Mouse (Mus musculus) erythroblast, embryonic 14.5 days (primary cell): ENCODE measurements around the gene Musk.

Experiments used
- GATA1 ChIP-seq: IDR thresholded peaks from 2 replicates; pipeline ENCODE4 v1.6.1; 2012; ENCODE audit warnings: low read length, inconsistent platforms, mixed read lengths
- TAL1 ChIP-seq: IDR thresholded peaks from 3 replicates; pipeline ENCODE4 v1.6.1; 2012; ENCODE audit warnings: low read length, inconsistent platforms, mixed read lengths

DNA sequence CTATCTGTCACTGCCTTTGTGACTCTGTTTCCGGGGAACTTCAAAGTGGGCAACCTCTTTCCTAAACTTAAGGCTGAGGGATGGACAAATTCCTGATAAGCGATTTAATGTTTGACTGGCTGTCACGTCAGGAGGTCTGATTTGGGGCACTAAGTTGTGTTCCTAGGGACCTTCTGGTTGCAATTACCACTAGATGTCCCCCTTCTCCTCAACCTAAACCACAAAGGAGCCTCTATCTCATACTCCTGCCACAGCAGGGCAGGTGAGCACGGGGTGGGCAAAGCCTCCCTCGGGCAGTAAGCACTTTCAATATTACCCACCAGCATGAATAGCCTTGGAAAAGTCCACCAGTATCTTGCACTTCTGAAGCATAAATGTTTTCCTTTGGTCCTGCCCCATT, 133.5 kb downstream of the Musk start:
- TF ChIP-seq GATA1 (no peak), TAL1 (no peak)
